In genomic region chr15:101230995-101231647, GRCm38 (mm10) we compare ENCODE assay signal across 8 mouse cellular contexts. TPM values are rescaled to one million over a fixed set of nuclear protein-coding genes. Genes with fewer than 3 reads are reported as not detected.
A peak's percentile ranks its signal among the peaks of the same experiment; 100 is the strongest.
DNase-seq lines count a peak whose midpoint lies in the region; ATAC-seq and TF ChIP-seq lines count a peak whose summit lies in the region.

No protein-coding gene starts in this region.

- intact Hi-C loops in gastrocnemius, postnatal 36 days (cut with DNase I) = no loop called here

- peaks cover 12% of the 10 kb centered on the region for H3K27me3 ChIP-seq in hindbrain, embryonic 12.5 days
- H3K27me3 ChIP-seq in liver, embryonic 14.5 days (ENCODE audit: control insufficient read depth, insufficient read depth, low read length) = peaks cover under 1% of the 10 kb centered on the region; the same call in 1 of the 2 replicates
- no peaks in the 10 kb centered on the region for H3K27me3 ChIP-seq in neural tube, embryonic 14.5 days (ENCODE audit: control insufficient read depth, insufficient read depth, low read length)

- peak; percentile 38 for DNase-seq in kidney, adult 11 months
- DNase-seq in kidney, postnatal 14 days = no peak
- DNase-seq in brain, embryonic 14.5 days (ENCODE audit: low read depth) = no peak
- DNase-seq in liver, embryonic 14.5 days (ENCODE audit: low read depth in 3 of 3, low spot score in 3 of 3) = no peak
- DNase-seq in ovary, postnatal 36 days (ENCODE audit: low spot score) = no peak
- DNase-seq in gastrocnemius, postnatal 36 days = no peak

- H3K9ac ChIP-seq in hindbrain, embryonic 12.5 days = peak overlapping the region; percentile 38; the same call in 1 of the 2 replicates
- no peak overlapping the region for H3K9ac ChIP-seq in liver, embryonic 14.5 days (replicated peaks)
- H3K9ac ChIP-seq in neural tube, embryonic 14.5 days (replicated peaks; ENCODE audit: low read depth, low read length) = no peak overlapping the region

- peak overlapping the region; percentile 46 for H3K4me2 ChIP-seq in hindbrain, embryonic 12.5 days (replicated peaks)
- no peak overlapping the region for H3K4me2 ChIP-seq in liver, embryonic 14.5 days (ENCODE audit: low read depth)
- peak overlapping the region; percentile 43 for H3K4me2 ChIP-seq in neural tube, embryonic 14.5 days (ENCODE audit: low read depth, low read length)

- no peak for ATAC-seq in hindbrain, embryonic 12.5 days (ENCODE audit: low FRiP score)
- no peak for ATAC-seq in liver, embryonic 14.5 days (ENCODE audit: insufficient read depth)
- ATAC-seq in neural tube, embryonic 14.5 days (ENCODE audit: low read depth) = no peak

- no peaks in the 10 kb centered on the region for H3K9me3 ChIP-seq in hindbrain, embryonic 12.5 days (replicated peaks)
- H3K9me3 ChIP-seq in liver, embryonic 14.5 days (ENCODE audit: control insufficient read depth, low read length) = no peaks in the 10 kb centered on the region
- H3K9me3 ChIP-seq in neural tube, embryonic 14.5 days (ENCODE audit: control insufficient read depth, low read length) = no peaks in the 10 kb centered on the region

- TF ChIP-seq EP300 in liver, embryonic 14.5 days (IDR thresholded peaks at IDR 0.05; ENCODE audit: low read depth) = no peak

- peak; percentile 34; the same call in 1 of the 2 replicates for TF ChIP-seq CTCF in brain, embryonic 14.5 days (IDR thresholded peaks at IDR 0.05; ENCODE audit: borderline replicate concordance, extremely low read depth, insufficient read depth, insufficient read length)
- TF ChIP-seq CTCF in liver, embryonic 14.5 days (IDR thresholded peaks at IDR 0.05; ENCODE audit: low read depth) = peak; percentile 65

- peaks cover 29% of the 10 kb centered on the region for H3K36me3 ChIP-seq in hindbrain, embryonic 12.5 days
- H3K36me3 ChIP-seq in liver, embryonic 14.5 days (replicated peaks; ENCODE audit: control insufficient read depth, insufficient read depth, low read depth) = no peaks in the 10 kb centered on the region
- H3K36me3 ChIP-seq in neural tube, embryonic 14.5 days (ENCODE audit: control insufficient read depth, insufficient read depth, low read length) = no peaks in the 10 kb centered on the region

- 72% methylated on average over 23 of the region's 23 CpGs for WGBS in hindbrain, embryonic 12.5 days
- WGBS in liver, embryonic 14.5 days (ENCODE audit: insufficient replicate concordance) = 71% methylated on average over 23 of the region's 23 CpGs
- WGBS in neural tube, embryonic 14.5 days = 82% methylated on average over 20 of the region's 23 CpGs

- H3K27ac ChIP-seq in hindbrain, embryonic 12.5 days = no peak overlapping the region
- H3K27ac ChIP-seq in liver, embryonic 14.5 days = no peak overlapping the region
- H3K27ac ChIP-seq in neural tube, embryonic 14.5 days (ENCODE audit: low read depth, low read length) = no peak overlapping the region

- peak overlapping the region; percentile 20 for H3K4me3 ChIP-seq in hindbrain, embryonic 12.5 days
- H3K4me3 ChIP-seq in liver, embryonic 14.5 days (ENCODE audit: insufficient read depth in 1 of 2, low read depth in 2 of 2, low read length in 2 of 2) = no peak overlapping the region
- no peak overlapping the region for H3K4me3 ChIP-seq in neural tube, embryonic 14.5 days (ENCODE audit: low read depth, low read length)

- peaks cover 22% of the 10 kb centered on the region for H3K4me1 ChIP-seq in hindbrain, embryonic 12.5 days
- no peaks in the 10 kb centered on the region for H3K4me1 ChIP-seq in liver, embryonic 14.5 days (replicated peaks; ENCODE audit: control insufficient read depth in 2 of 2, insufficient read depth in 2 of 2, low read length in 1 of 2)
- H3K4me1 ChIP-seq in neural tube, embryonic 14.5 days (ENCODE audit: control insufficient read depth, insufficient read depth, low read length) = no peaks in the 10 kb centered on the region

- TF ChIP-seq POLR2A in brain, embryonic 14.5 days (IDR thresholded peaks at IDR 0.05; ENCODE audit: borderline replicate concordance, extremely low read depth, insufficient read depth, insufficient read length, poor library complexity, severe bottlenecking) = no peak

RNA-seq across cellular contexts. Expression of gene Grasp, which starts 7.1 kb away (rescaled TPM):
- 4.9 and 6.5 TPM in 2 replicates for polyA plus RNA-seq in brain, embryonic 14.5 days (2012; rRNA removed)
- 4.8 and 8.2 TPM in 2 replicates for polyA plus RNA-seq in hindbrain, embryonic 12.5 days (2016; fragmentation: Nextera tagmentation; extraction: Ambion mirVana)
- polyA plus RNA-seq in liver, embryonic 14.5 days (2012; rRNA removed) = 0.50 and 0.73 TPM in 2 replicates
- 0.13 and 0.27 TPM in 2 replicates for polyA plus RNA-seq in liver, embryonic 14.5 days (2014; fragmentation: Nextera tagmentation; extraction: Ambion mirVana)
- polyA plus RNA-seq in neural tube, embryonic 14.5 days (2014; fragmentation: Nextera tagmentation; extraction: Ambion mirVana) = 1.0 and 2.4 TPM in 2 replicates
- 1 to 10 TPM; 5.7 to 6.3 TPM for total RNA-seq in gastrocnemius, postnatal 36 days (2021)

RNA-seq across cellular contexts. Expression of gene Nr4a1, which starts 22.9 kb away (rescaled TPM):
- polyA plus RNA-seq in brain, embryonic 14.5 days (2012; rRNA removed) = 5.4 and 10.5 TPM in 2 replicates
- 4.4 and 5.5 TPM in 2 replicates for polyA plus RNA-seq in hindbrain, embryonic 12.5 days (2016; fragmentation: Nextera tagmentation; extraction: Ambion mirVana)
- polyA plus RNA-seq in liver, embryonic 14.5 days (2012; rRNA removed) = 0.42 and 0.48 TPM in 2 replicates
- polyA plus RNA-seq in liver, embryonic 14.5 days (2014; fragmentation: Nextera tagmentation; extraction: Ambion mirVana) = 0.19 and 0.23 TPM in 2 replicates
- polyA plus RNA-seq in neural tube, embryonic 14.5 days (2014; fragmentation: Nextera tagmentation; extraction: Ambion mirVana) = 4.8 and 5.3 TPM in 2 replicates
- total RNA-seq in gastrocnemius, postnatal 36 days (2021) = 100 to 1,000 TPM; 152 to 202 TPM

RNA-seq across cellular contexts. Expression of gene Atg101, which starts 53.0 kb away (rescaled TPM):
- polyA plus RNA-seq in brain, embryonic 14.5 days (2012; rRNA removed) = 58.9 and 75.1 TPM in 2 replicates
- 62.0 and 66.5 TPM in 2 replicates for polyA plus RNA-seq in hindbrain, embryonic 12.5 days (2016; fragmentation: Nextera tagmentation; extraction: Ambion mirVana)
- 13.1 and 17.2 TPM in 2 replicates for polyA plus RNA-seq in liver, embryonic 14.5 days (2012; rRNA removed)
- 21.3 and 23.7 TPM in 2 replicates for polyA plus RNA-seq in liver, embryonic 14.5 days (2014; fragmentation: Nextera tagmentation; extraction: Ambion mirVana)
- 69.4 and 75.7 TPM in 2 replicates for polyA plus RNA-seq in neural tube, embryonic 14.5 days (2014; fragmentation: Nextera tagmentation; extraction: Ambion mirVana)
- 10 to 100 TPM; 30.6 to 32.6 TPM for total RNA-seq in gastrocnemius, postnatal 36 days (2021)

RNA-seq across cellular contexts. Expression of gene Acvr1b, which starts 57.3 kb away (rescaled TPM):
- polyA plus RNA-seq in brain, embryonic 14.5 days (2012; rRNA removed) = 62.5 and 75.3 TPM in 2 replicates
- 12.2 and 15.5 TPM in 2 replicates for polyA plus RNA-seq in hindbrain, embryonic 12.5 days (2016; fragmentation: Nextera tagmentation; extraction: Ambion mirVana)
- 3.2 and 3.4 TPM in 2 replicates for polyA plus RNA-seq in liver, embryonic 14.5 days (2012; rRNA removed)
- 1.3 and 2.0 TPM in 2 replicates for polyA plus RNA-seq in liver, embryonic 14.5 days (2014; fragmentation: Nextera tagmentation; extraction: Ambion mirVana)
- 27.6 and 28.0 TPM in 2 replicates for polyA plus RNA-seq in neural tube, embryonic 14.5 days (2014; fragmentation: Nextera tagmentation; extraction: Ambion mirVana)
- 10 to 100 TPM; 32.4 to 36.5 TPM for total RNA-seq in gastrocnemius, postnatal 36 days (2021)
